Mouse (Mus musculus): ENCODE measurements around the gene Aida. TPM values are rescaled to one million over a fixed set of nuclear protein-coding genes. Genes with fewer than 3 reads are reported as not detected.
"Not testable (repeated sequence)": the region's sequence is repeated elsewhere in the genome, so short reads cannot be mapped to it uniquely, and the experiment has no call there.

The Aida gene
- polyA plus RNA-seq, 1 experiment from 2014 or later, result 54.8 TPM

DNA sequence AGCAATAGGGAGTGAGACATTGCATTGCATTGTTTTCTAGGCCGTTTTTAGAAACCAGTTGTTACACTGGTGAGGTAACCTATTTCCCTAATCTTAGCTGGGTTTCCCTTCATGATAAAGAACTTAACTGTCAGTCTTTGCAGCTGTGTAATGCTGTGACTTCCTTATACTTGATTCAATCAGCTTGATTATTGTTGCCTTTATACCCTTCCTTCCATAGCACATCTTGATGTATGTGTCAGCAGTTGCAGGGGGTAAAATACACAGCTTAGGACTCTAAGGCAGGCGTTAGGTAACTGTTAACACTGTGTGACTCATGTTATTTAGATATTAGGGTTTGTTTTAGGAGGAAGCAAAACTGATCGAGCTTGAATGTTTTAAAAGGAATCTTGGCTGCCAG, 24.3 kb downstream of the Aida start:
- no peak for ATAC-seq (ENCODE audit: insufficient number of reproducible peaks, low FRiP score, low TSS enrichment, low read depth)
- no peaks in the 10 kb centered on the region for H3K9me3 ChIP-seq (replicated peaks)
- 73% methylated on average over 3 of the region's 3 CpGs for WGBS
- no peak overlapping the region for H3K4me3 ChIP-seq (replicated peaks)
- H3K36me3 ChIP-seq, result peaks cover 73% of the 10 kb centered on the region
- H3K9ac ChIP-seq, result no peak overlapping the region
- no peak overlapping the region for H3K4me2 ChIP-seq (replicated peaks)
- H3K27ac ChIP-seq (replicated peaks), result no peak overlapping the region
- no peaks in the 10 kb centered on the region for H3K4me1 ChIP-seq
- H3K27me3 ChIP-seq, result no peaks in the 10 kb centered on the region

DNA sequence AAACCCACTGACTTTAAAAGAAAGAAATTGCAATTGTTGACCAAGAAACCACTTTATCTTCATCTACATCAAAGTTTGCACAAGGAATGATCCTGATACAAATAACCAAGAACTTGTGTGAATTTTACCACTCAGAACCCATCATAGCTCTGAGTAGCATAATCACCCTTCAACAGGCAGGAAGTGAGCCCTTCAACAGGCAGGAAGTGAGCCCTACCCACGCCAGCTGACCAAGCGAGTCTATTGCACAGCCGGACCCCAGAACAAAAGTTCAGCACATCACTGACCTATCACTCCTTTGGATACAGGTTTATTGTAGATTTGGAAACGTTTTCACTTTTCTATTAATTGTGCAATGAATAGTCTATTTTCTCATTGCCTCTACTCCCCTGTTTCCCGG, 26.1 kb downstream of the Aida start:
- H3K4me2 ChIP-seq (replicated peaks); H3K4me3 ChIP-seq (replicated peaks); H3K27me3 ChIP-seq; H3K9ac ChIP-seq; ATAC-seq (ENCODE audit: insufficient number of reproducible peaks, low FRiP score, low TSS enrichment, low read depth); H3K4me1 ChIP-seq; H3K9me3 ChIP-seq (replicated peaks); H3K27ac ChIP-seq (replicated peaks): not testable (repeated sequence)
- H3K36me3 ChIP-seq, result peaks cover 71% of the 10 kb centered on the region
- WGBS, result 91% methylated on average over 5 of the region's 5 CpGs

DNA sequence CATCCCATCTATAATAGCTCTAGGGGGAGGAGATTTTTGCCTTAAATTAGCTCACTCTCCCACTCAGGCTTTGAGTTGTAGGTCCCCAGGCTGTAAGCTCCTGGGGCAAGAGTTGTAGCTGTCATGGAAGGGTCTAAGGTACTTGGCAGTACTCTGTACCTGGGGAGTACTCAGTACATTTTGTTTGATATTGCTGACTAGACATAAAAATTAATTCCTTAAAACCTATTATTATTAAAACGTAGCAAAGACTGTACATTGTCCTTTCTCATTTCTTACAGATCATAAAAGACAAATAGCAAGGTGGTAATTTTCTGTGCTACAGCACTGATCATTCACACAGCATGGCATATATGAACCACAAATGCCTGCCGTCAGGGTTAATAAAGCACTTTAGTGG, 27.5 kb downstream of the Aida start:
- H3K4me3 ChIP-seq (replicated peaks), result no peak overlapping the region

DNA sequence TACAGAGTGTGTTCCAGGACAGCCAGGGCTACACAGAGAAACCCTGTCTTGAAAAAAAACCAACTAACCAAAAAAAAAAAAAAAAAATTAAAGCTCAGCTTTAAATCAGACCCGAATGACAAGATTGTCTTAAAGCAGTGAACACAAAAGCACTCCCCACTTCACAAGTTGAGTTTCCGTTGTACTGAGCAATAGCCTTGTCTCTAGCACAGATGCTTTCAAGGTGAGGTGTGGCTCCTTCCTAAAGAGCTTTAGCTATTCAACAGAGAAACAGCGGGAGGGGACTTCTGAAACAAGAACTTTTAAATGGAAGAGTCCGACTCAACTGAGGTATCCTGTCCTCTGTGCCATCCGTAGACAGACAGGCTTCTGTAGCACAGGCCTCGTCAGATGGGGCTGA, 28.0 kb downstream of the Aida start:
- Histone ChIP-seq H3K4me3 (replicated peaks) (no peak overlapping the region), H3K4me2 (replicated peaks) (no peak overlapping the region), H3K36me3 (peaks cover 78% of the 10 kb centered on the region), H3K27ac (replicated peaks) (no peak overlapping the region), H3K9me3 (replicated peaks) (no peaks in the 10 kb centered on the region), H3K4me1 (no peaks in the 10 kb centered on the region), H3K9ac (no peak overlapping the region), H3K27me3 (no peaks in the 10 kb centered on the region)
- WGBS, result 93% methylated on average over 6 of the region's 6 CpGs
- no peak for ATAC-seq (ENCODE audit: insufficient number of reproducible peaks, low FRiP score, low TSS enrichment, low read depth)

More for the DNA sequence above, 27.5 kb downstream of the Aida start:
- ATAC-seq (ENCODE audit: insufficient number of reproducible peaks, low FRiP score, low TSS enrichment, low read depth), result no peak
- H3K27ac ChIP-seq (replicated peaks), result no peak overlapping the region
- no peak overlapping the region for H3K9ac ChIP-seq
- H3K27me3 ChIP-seq, result no peaks in the 10 kb centered on the region
- WGBS, result 85% methylated on average over 2 of the region's 2 CpGs
- no peak overlapping the region for H3K4me2 ChIP-seq (replicated peaks)
- peaks cover 78% of the 10 kb centered on the region for H3K36me3 ChIP-seq
- no peaks in the 10 kb centered on the region for H3K4me1 ChIP-seq
- no peaks in the 10 kb centered on the region for H3K9me3 ChIP-seq (replicated peaks)

DNA sequence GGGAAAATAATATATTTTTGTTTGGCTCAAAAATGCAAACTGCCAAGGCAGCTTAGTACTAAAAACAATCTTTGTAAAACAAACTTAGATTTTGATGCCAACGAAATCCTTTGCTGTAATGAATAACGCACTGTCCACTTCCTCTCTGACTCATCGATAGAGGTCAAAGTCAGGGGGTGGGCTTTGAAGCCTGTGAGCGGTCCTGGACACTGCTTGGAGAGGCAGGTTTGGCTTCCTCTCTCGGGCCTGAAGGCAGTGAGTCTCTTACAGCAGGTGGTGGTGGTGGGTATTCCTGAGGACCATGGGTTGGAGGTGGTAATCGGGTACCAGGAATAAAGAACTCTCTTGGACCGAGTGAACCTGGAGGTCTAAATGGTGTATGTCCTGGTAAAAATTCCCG, 30.8 kb downstream of the Aida start:
- H3K9me3 ChIP-seq (replicated peaks), result no peaks in the 10 kb centered on the region
- H3K9ac ChIP-seq, result no peak overlapping the region
- no peak for ATAC-seq (ENCODE audit: insufficient number of reproducible peaks, low FRiP score, low TSS enrichment, low read depth)
- no peak overlapping the region for H3K4me2 ChIP-seq (replicated peaks)
- WGBS, result 89% methylated on average over 8 of the region's 8 CpGs
- no peaks in the 10 kb centered on the region for H3K4me1 ChIP-seq
- no peaks in the 10 kb centered on the region for H3K27me3 ChIP-seq
- H3K36me3 ChIP-seq, result peaks cover 82% of the 10 kb centered on the region
- H3K27ac ChIP-seq (replicated peaks), result no peak overlapping the region
- no peak overlapping the region for H3K4me3 ChIP-seq (replicated peaks)

DNA sequence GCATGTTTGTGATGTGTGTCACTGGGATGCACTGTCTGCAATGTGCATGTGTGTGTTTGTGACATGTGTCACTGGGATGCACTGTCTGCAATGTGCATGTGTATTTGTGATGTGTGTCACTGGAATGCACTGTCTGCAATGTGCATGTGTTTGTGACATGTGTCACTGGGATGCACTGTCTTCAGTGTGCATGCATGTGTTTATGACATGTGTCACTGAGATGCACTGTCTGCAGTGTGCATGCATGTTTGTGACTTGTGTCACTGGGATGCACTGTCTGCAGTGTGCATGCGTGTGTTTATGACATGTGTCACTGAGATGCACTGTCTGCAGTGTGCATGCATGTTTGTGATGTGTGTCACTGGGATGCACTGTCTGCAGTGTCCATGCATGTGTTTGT, 46.5 kb downstream of the Aida start:
- Histone ChIP-seq H3K4me1 (peaks cover 15% of the 10 kb centered on the region), H3K36me3 (peaks cover 39% of the 10 kb centered on the region)
- H3K9me3 ChIP-seq (replicated peaks); H3K4me3 ChIP-seq (replicated peaks); ATAC-seq (ENCODE audit: insufficient number of reproducible peaks, low FRiP score, low TSS enrichment, low read depth); H3K27me3 ChIP-seq; H3K27ac ChIP-seq (replicated peaks); H3K9ac ChIP-seq; H3K4me2 ChIP-seq (replicated peaks): not testable (repeated sequence)
- 97% methylated on average over 1 of the region's 1 CpGs for WGBS

DNA sequence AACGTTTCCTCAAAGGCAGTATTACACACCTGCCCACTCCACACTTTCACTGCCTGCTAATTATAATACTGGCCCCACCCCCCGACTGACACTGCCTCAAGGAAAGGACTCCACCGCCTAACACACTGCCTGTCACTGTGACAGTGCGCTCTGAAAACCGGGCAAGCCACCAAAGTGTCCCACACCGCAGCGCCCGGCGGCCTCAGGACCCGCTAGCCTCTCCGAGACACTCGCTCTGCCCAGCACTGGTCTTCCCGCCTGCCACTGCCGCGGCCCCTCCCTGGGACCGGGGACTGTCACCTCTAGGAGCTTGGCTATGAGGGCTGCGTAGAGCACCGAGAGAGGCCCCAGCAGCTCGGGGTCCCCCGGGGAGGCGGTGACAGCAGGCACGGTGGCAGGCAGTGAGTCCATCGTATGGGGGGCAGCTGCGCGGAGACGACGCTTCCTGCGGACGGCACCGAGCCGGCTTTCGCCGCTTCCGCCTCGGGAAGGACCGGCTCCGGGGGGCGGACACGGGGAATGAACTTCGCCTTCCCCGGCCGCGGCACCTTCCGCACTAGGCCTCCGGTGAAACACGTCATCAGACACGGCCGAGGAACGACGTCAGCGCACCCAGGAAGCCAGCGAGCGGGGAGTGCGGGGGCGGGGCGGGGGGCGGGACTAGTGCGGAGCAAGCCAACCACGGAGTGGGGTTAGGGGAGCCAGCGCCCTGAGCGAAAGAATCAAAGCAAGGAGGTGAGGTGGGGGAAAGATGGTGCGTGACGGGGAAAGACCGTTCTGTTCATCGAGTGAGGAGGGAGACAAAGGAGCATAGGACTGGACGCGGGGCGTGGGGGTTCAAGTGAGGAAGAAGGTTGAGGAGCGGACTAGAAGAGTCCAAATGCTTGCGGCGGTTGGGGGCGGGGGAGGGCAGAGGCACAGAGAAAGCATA, 48.8 kb downstream of the Aida start:
- under 1% methylated on average over 72 of the region's 72 CpGs for WGBS
- peak; percentile 91 for ATAC-seq (ENCODE audit: insufficient number of reproducible peaks, low FRiP score, low TSS enrichment, low read depth)

GRCm38 (mm10) chr1:183345817-183346195, 49.4 kb downstream of the Aida start:
- Histone ChIP-seq H3K36me3 (peaks cover 47% of the 10 kb centered on the region), H3K4me3 (replicated peaks) (peak overlapping the region; percentile 92)
- ATAC-seq (ENCODE audit: insufficient number of reproducible peaks, low FRiP score, low TSS enrichment, low read depth), result no peak; the same call in 1 of the 2 replicates

More for the DNA sequence above, 48.8 kb downstream of the Aida start:
- Histone ChIP-seq H3K9me3 (replicated peaks) (no peaks in the 10 kb centered on the region), H3K36me3 (peaks cover 42% of the 10 kb centered on the region), H3K4me3 (replicated peaks) (peak overlapping the region; percentile 92), H3K27ac (replicated peaks) (peak overlapping the region; percentile 86), H3K4me1 (peaks cover 15% of the 10 kb centered on the region), H3K27me3 (no peaks in the 10 kb centered on the region), H3K9ac (peak overlapping the region; percentile 91), H3K4me2 (replicated peaks) (peak overlapping the region; percentile 90)

GRCm38 (mm10) chr1:183349840-183350239, 53.5 kb downstream of the Aida start:
- Histone ChIP-seq H3K27me3 (no peaks in the 10 kb centered on the region), H3K27ac (replicated peaks) (no peak overlapping the region), H3K4me1 (peaks cover 13% of the 10 kb centered on the region), H3K4me2 (replicated peaks) (no peak overlapping the region), H3K9ac (no peak overlapping the region), H3K36me3 (peaks cover 70% of the 10 kb centered on the region), H3K9me3 (replicated peaks) (no peaks in the 10 kb centered on the region), H3K4me3 (replicated peaks) (no peak overlapping the region)
- whole genome bisulfite sequencing, result 16% methylated on average over 6 of the region's 6 CpGs
- ATAC-seq (ENCODE audit: insufficient number of reproducible peaks, low FRiP score, low TSS enrichment, low read depth), result no peak

More at GRCm38 (mm10) chr1:183345817-183346195, 49.4 kb downstream of the Aida start:
- Histone ChIP-seq H3K4me1 (peaks cover 15% of the 10 kb centered on the region), H3K27me3 (no peaks in the 10 kb centered on the region), H3K9ac (peak overlapping the region; percentile 91), H3K4me2 (replicated peaks) (peak overlapping the region; percentile 90), H3K27ac (replicated peaks) (peak overlapping the region; percentile 86), H3K9me3 (replicated peaks) (no peaks in the 10 kb centered on the region)
- WGBS, result 7% methylated on average over 10 of the region's 10 CpGs

DNA sequence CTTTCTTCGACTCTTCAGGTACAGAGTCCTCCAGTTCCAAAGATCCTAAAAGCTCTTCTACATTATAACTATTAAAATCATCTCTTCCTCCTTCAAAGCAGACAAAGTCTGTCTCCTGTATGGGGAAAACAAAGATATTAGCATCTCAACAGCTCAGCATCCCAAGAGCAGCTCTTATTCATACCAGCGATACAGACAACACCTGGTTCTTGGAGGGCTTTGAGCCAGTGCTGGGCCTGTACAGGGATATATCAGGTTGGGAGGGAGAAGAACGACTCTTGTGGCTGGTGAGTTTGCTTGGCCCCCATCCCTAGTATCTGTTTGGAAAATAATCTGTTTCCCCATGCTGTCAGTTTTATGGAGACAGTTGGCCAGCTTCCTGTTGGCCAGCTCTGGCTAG, 62.5 kb downstream of the Aida start:
- no peak overlapping the region for H3K9ac ChIP-seq
- H3K4me2 ChIP-seq (replicated peaks), result no peak overlapping the region
- no peaks in the 10 kb centered on the region for H3K9me3 ChIP-seq (replicated peaks)
- 96% methylated on average over 3 of the region's 3 CpGs for WGBS
- no peak overlapping the region for H3K27ac ChIP-seq (replicated peaks)
- H3K36me3 ChIP-seq, result peaks cover 81% of the 10 kb centered on the region
- H3K27me3 ChIP-seq, result no peaks in the 10 kb centered on the region
- H3K4me3 ChIP-seq (replicated peaks), result no peak overlapping the region
- H3K4me1 ChIP-seq, result no peaks in the 10 kb centered on the region
- no peak for ATAC-seq (ENCODE audit: insufficient number of reproducible peaks, low FRiP score, low TSS enrichment, low read depth)

GRCm38 (mm10) chr1:183362301-183362700, 65.9 kb downstream of the Aida start:
- no peak overlapping the region for H3K27ac ChIP-seq (replicated peaks)
- no peaks in the 10 kb centered on the region for H3K27me3 ChIP-seq
- H3K9me3 ChIP-seq (replicated peaks), result no peaks in the 10 kb centered on the region
- ATAC-seq (ENCODE audit: insufficient number of reproducible peaks, low FRiP score, low TSS enrichment, low read depth), result no peak
- no peaks in the 10 kb centered on the region for H3K4me1 ChIP-seq
- H3K9ac ChIP-seq, result no peak overlapping the region
- H3K4me2 ChIP-seq (replicated peaks), result no peak overlapping the region
- whole genome bisulfite sequencing, result 88% methylated on average over 5 of the region's 5 CpGs
- peaks cover 68% of the 10 kb centered on the region for H3K36me3 ChIP-seq
- no peak overlapping the region for H3K4me3 ChIP-seq (replicated peaks)

Measured in embryonic facial prominence, embryonic 15.5 days (tissue).